Mouse (Mus musculus) liver, embryonic 16.5 days (tissue): Measurements from ENCODE around the gene Prx. TPM values are rescaled to one million over a fixed set of nuclear protein-coding genes. Genes with fewer than 3 reads are reported as not detected.

Source experiments
- ATAC-seq: fragments of 200-750 bp; cut with Nextera tagmentation; 2 replicates; pipeline ENCODE4 v1.8.0; 2017; ENCODE audit warnings: low read depth, mild to moderate bottlenecking, moderate number of reproducible peaks, moderate library complexity
- H3K27ac ChIP-seq: fragments of 300-500 bp; sonication (generic); 2 replicates; pipeline ENCODE4 v1.5.1; 2014; ENCODE audit warnings: mild to moderate bottlenecking, low read length
- H3K27me3 ChIP-seq: fragments of 300-500 bp; sonication (generic); 2 replicates; pipeline ENCODE4 v1.6.1; 2014; ENCODE audit warnings: low read depth, low read length, mixed read lengths; ENCODE audit not compliant: control insufficient read depth, insufficient read depth
- H3K36me3 ChIP-seq: fragments of 300-500 bp; sonication (generic); 2 replicates; pipeline ENCODE4 v1.6.1; 2014; ENCODE audit warnings: mild to moderate bottlenecking; ENCODE audit not compliant: control insufficient read depth, insufficient read depth
- H3K4me1 ChIP-seq: fragments of 300-500 bp; sonication (generic); 2 replicates; pipeline ENCODE4 v1.6.1; 2014; ENCODE audit warnings: low read depth, low read length, mixed read lengths; ENCODE audit not compliant: control insufficient read depth
- H3K4me2 ChIP-seq: fragments of 300-500 bp; sonication (generic); 2 replicates; pipeline ENCODE4 v1.6.1; 2014; ENCODE audit warnings: low read depth, low read length, mixed read lengths
- H3K4me3 ChIP-seq: fragments of 300-500 bp; sonication (generic); 2 replicates; pipeline ENCODE4 v1.5.1; 2014; ENCODE audit warnings: low read depth, mild to moderate bottlenecking, low read length
- H3K9ac ChIP-seq: fragments of 300-500 bp; sonication (generic); 2 replicates; pipeline ENCODE4 v1.6.1; 2014; ENCODE audit warnings: low read depth, low read length
- H3K9me3 ChIP-seq: fragments of 300-500 bp; sonication (generic); replicated peaks from 2 replicates; pipeline ENCODE4 v1.6.1; 2016; ENCODE audit warnings: low read length; ENCODE audit not compliant: control insufficient read depth
- WGBS: fragments of 180-500 bp; shearing (Covaris S2); extraction: QIAGEN DNeasy Blood & Tissue Kit; methylation state at CpG from one replicate; pipeline ENCODE4 v1.1.7; 2014; ENCODE audit not compliant: insufficient replicate concordance; 5-methylcytosine and 5-hydroxymethylcytosine counted together
- polyA plus RNA-seq: library from polyadenylated mRNA; unstranded; fragments of >200 nt; fragmentation: Nextera tagmentation; extraction: Ambion mirVana; gene quantifications from 2 replicates; pipeline ENCODE4 v1.2.1, GENCODE M21; 2015

Gene Prx
- polyA plus RNA-seq, 1 experiment from 2014 or later = 0.74 TPM

- no peaks in the 10 kb centered on the region for H3K9me3 ChIP-seq
- peaks cover 13% of the 10 kb centered on the region for H3K4me1 ChIP-seq
- H3K4me2 ChIP-seq = no peak overlapping the region
- no peak overlapping the region for H3K9ac ChIP-seq
- H3K27me3 ChIP-seq = no peaks in the 10 kb centered on the region
- H3K27ac ChIP-seq = no peak overlapping the region
- WGBS = 45% methylated on average over 6 of the region's 6 CpGs
- ATAC-seq = no peak
- no peaks in the 10 kb centered on the region for H3K36me3 ChIP-seq
- no peak overlapping the region for H3K4me3 ChIP-seq
Observed at GRCm38 (mm10) chr7:27549597-27549996, 50.5 kb downstream of the Prx start.

GRCm38 (mm10) chr7:27552070-27552469, 52.9 kb downstream of the Prx start:
- H3K9me3 ChIP-seq = no peaks in the 10 kb centered on the region
- ATAC-seq = no peak
- H3K4me3 ChIP-seq = peak overlapping the region; percentile 91
- WGBS = 41% methylated on average over 5 of the region's 5 CpGs
- no peaks in the 10 kb centered on the region for H3K27me3 ChIP-seq
- peak overlapping the region; percentile 94 for H3K4me2 ChIP-seq
- peaks cover 13% of the 10 kb centered on the region for H3K4me1 ChIP-seq
- H3K27ac ChIP-seq = peak overlapping the region; percentile 71
- H3K9ac ChIP-seq = peak overlapping the region; percentile 87; the same call in 1 of the 2 replicates
- H3K36me3 ChIP-seq = peaks cover 3% of the 10 kb centered on the region; the same call in 1 of the 2 replicates

- Histone ChIP-seq H3K27ac (peak within 1 kb of the TSS; percentile 71), H3K27me3 (no peaks in the 10 kb centered on the region), H3K9me3 (no peaks in the 10 kb centered on the region), H3K36me3 (peaks cover 3% of the 10 kb centered on the region; the same call in 1 of the 2 replicates), H3K4me3 (peak within 1 kb of the TSS; percentile 91), H3K4me2 (peak within 1 kb of the TSS; percentile 94), H3K9ac (peak within 1 kb of the TSS; percentile 87), H3K4me1 (peaks cover 13% of the 10 kb centered on the region)
- WGBS = under 1% methylated on average over 41 of the region's 41 CpGs
- peak; percentile 99 for ATAC-seq
Observed at GRCm38 (mm10) chr7:27552931-27553513, 53.9 kb downstream of the Prx start, which contains the start of the genes Pld3 and 2310022A10Rik. TSS of gene Pld3 (minus strand) at chr7:27553218. TSS of gene 2310022A10Rik (plus strand) at chr7:27553233.

GRCm38 (mm10) chr7:27560291-27560887, 61.3 kb downstream of the Prx start:
- WGBS = 44% methylated on average over 8 of the region's 8 CpGs
- no peak overlapping the region for H3K27ac ChIP-seq
- H3K4me2 ChIP-seq = no peak overlapping the region
- 0 out of 2 replicates have a peak, but pooled peaks have one; percentile 27 for ATAC-seq
- H3K9ac ChIP-seq = no peak overlapping the region
- H3K36me3 ChIP-seq = peaks cover 18% of the 10 kb centered on the region
- peaks cover 5% of the 10 kb centered on the region for H3K4me1 ChIP-seq
- no peak overlapping the region for H3K4me3 ChIP-seq
- no peaks in the 10 kb centered on the region for H3K9me3 ChIP-seq
- no peaks in the 10 kb centered on the region for H3K27me3 ChIP-seq

- Histone ChIP-seq H3K9ac (no peak overlapping the region), H3K27ac (no peak overlapping the region), H3K9me3 (no peaks in the 10 kb centered on the region), H3K27me3 (no peaks in the 10 kb centered on the region), H3K4me1 (peaks cover 5% of the 10 kb centered on the region), H3K36me3 (peaks cover 20% of the 10 kb centered on the region), H3K4me2 (no peak overlapping the region), H3K4me3 (no peak overlapping the region)
- no peak for ATAC-seq
- WGBS = 78% methylated on average over 1 of the region's 1 CpGs
Observed at GRCm38 (mm10) chr7:27560978-27561377, 61.9 kb downstream of the Prx start.

Other genes starting within 250 kb of the Prx start
- gene Numbl, start 240.9 kb upstream of the Prx start, polyA plus RNA-seq = 1.2 and 1.9 TPM in 2 replicates
- 5.2 and 7.6 TPM in 2 replicates for gene Ltbp4, start 161.6 kb upstream of the Prx start, polyA plus RNA-seq
- 16.1 and 16.5 TPM in 2 replicates for gene Shkbp1, start 143.3 kb upstream of the Prx start, polyA plus RNA-seq
- 0.23 and 0.44 TPM in 2 replicates for gene Gm20479, start 141.9 kb upstream of the Prx start, polyA plus RNA-seq
- gene Sptbn4, start 51.6 kb upstream of the Prx start, polyA plus RNA-seq = 0.02 and 0.06 TPM in 2 replicates
- 853 and 865 TPM in 2 replicates for gene Blvrb, start 51.3 kb upstream of the Prx start, polyA plus RNA-seq
- 35.5 and 37.6 TPM in 2 replicates for gene Sertad3, start 25.6 kb upstream of the Prx start, polyA plus RNA-seq
- gene Sertad1, start 12.4 kb upstream of the Prx start, polyA plus RNA-seq = 29.2 and 31.6 TPM in 2 replicates
- 0.09 TPM in 1 of 2 replicates, not detected in the other for gene Hipk4, start 23.9 kb downstream of the Prx start, polyA plus RNA-seq
- 85.0 and 101 TPM in 2 replicates for gene Pld3, start 53.9 kb downstream of the Prx start, polyA plus RNA-seq
- 15.6 and 16.1 TPM in 2 replicates for gene 2310022A10Rik, start 53.9 kb downstream of the Prx start, polyA plus RNA-seq
- gene Akt2, start 92.2 kb downstream of the Prx start, polyA plus RNA-seq = 24.8 and 26.3 TPM in 2 replicates
- not detected in 2 replicates for gene Ttc9b, start 154.6 kb downstream of the Prx start, polyA plus RNA-seq
- 1.1 and 1.4 TPM in 2 replicates for gene Map3k10, start 175.3 kb downstream of the Prx start, polyA plus RNA-seq
- gene Zfp607b, start 190.0 kb downstream of the Prx start, polyA plus RNA-seq = 0.58 and 0.68 TPM in 2 replicates
- gene Zfp60, start 232.1 kb downstream of the Prx start, polyA plus RNA-seq = 4.1 and 4.3 TPM in 2 replicates